Mouse (Mus musculus): Measurements from ENCODE around the gene Lnpep.

Gene Lnpep

GRCm38 (mm10) chr17:17609523-17609922 lies 15.3 kb downstream of the Lnpep start:
- DNase-seq (ENCODE audit: low spot score), result no peak

GRCm38 (mm10) chr17:17608416-17608988 lies 16.3 kb downstream of the Lnpep start:
- DNase-seq (ENCODE audit: low spot score), result no peak

GRCm38 (mm10) chr17:17604554-17604953 lies 20.3 kb downstream of the Lnpep start:
- DNase-seq (ENCODE audit: low spot score), result no peak

- DNase-seq (ENCODE audit: low spot score), result no peak
Observed at GRCm38 (mm10) chr17:17603609-17604008, 21.2 kb downstream of the Lnpep start.

GRCm38 (mm10) chr17:17602786-17603185 lies 22.1 kb downstream of the Lnpep start:
- DNase-seq (ENCODE audit: low spot score), result no peak

GRCm38 (mm10) chr17:17602330-17602729 lies 22.5 kb downstream of the Lnpep start:
- no peak for DNase-seq (ENCODE audit: low spot score)

GRCm38 (mm10) chr17:17600804-17601252 lies 24.0 kb downstream of the Lnpep start:
- peak; percentile 68 for DNase-seq (ENCODE audit: low spot score)

- DNase-seq (ENCODE audit: low spot score), result no peak
Observed at GRCm38 (mm10) chr17:17600001-17600400, 24.8 kb downstream of the Lnpep start.

GRCm38 (mm10) chr17:17598355-17598754 lies 26.5 kb downstream of the Lnpep start:
- DNase-seq (ENCODE audit: low spot score), result no peak

GRCm38 (mm10) chr17:17592926-17593325 lies 31.9 kb downstream of the Lnpep start:
- DNase-seq (ENCODE audit: low spot score), result no peak

GRCm38 (mm10) chr17:17587333-17588047 lies 37.4 kb downstream of the Lnpep start:
- DNase-seq (ENCODE audit: low spot score), result no peak

GRCm38 (mm10) chr17:17585115-17585514 lies 39.7 kb downstream of the Lnpep start:
- DNase-seq (ENCODE audit: low spot score), result no peak

GRCm38 (mm10) chr17:17583896-17584295 lies 41.0 kb downstream of the Lnpep start:
- DNase-seq (ENCODE audit: low spot score), result no peak

- no peak for DNase-seq (ENCODE audit: low spot score)
Observed at GRCm38 (mm10) chr17:17581234-17581633, 43.6 kb downstream of the Lnpep start.

- DNase-seq (ENCODE audit: low spot score), result no peak
Observed at GRCm38 (mm10) chr17:17576399-17576798, 48.5 kb downstream of the Lnpep start.

GRCm38 (mm10) chr17:17567071-17567470 lies 57.8 kb downstream of the Lnpep start:
- DNase-seq (ENCODE audit: low spot score), result peak; percentile 74

GRCm38 (mm10) chr17:17548958-17549357 lies 75.9 kb downstream of the Lnpep start:
- DNase-seq (ENCODE audit: low spot score), result no peak

- DNase-seq (ENCODE audit: low spot score), result no peak
Observed at GRCm38 (mm10) chr17:17531338-17531737, 93.5 kb downstream of the Lnpep start.

- DNase-seq (ENCODE audit: low spot score), result no peak
Observed at GRCm38 (mm10) chr17:17516384-17517016, 108.3 kb downstream of the Lnpep start.

- DNase-seq (ENCODE audit: low spot score), result no peak
Observed at GRCm38 (mm10) chr17:17506677-17507076, 118.2 kb downstream of the Lnpep start.

GRCm38 (mm10) chr17:17499278-17499677 lies 125.6 kb downstream of the Lnpep start:
- no peak for DNase-seq (ENCODE audit: low spot score)

GRCm38 (mm10) chr17:17498848-17499247 lies 126.0 kb downstream of the Lnpep start:
- DNase-seq (ENCODE audit: low spot score), result no peak

GRCm38 (mm10) chr17:17496730-17497129 lies 128.1 kb downstream of the Lnpep start:
- no peak for DNase-seq (ENCODE audit: low spot score)

Data from MN1 (cell line).